Mouse (Mus musculus) yolk sac, embryonic 10.5 days (tissue): ENCODE data around the gene Adrm1.

Experiments
- DNase-seq: peaks from one replicate; pipeline ENCODE4 v3.0.0-alpha.2; 2017; ENCODE audit warnings: low spot score

Adrm1 gene

DNA sequence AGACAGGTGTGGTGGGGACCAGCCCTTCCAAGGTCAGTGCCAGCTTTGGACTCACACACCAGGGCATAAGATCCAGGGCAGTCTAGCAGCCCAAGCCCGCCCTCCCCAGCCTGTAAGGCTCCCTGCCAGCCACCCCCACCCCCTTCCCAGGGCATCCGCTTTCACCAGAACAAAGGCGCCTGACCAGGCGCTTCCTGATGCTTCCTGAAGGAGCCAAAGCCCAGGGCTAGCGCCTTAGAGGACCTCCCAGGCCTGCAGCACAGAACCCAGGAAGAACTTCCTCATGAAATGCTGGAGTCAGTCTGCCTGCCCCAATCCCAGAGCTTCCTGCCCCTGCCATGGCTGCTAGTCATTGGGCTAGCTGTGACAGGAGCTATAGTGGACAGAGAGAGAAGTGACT lies 47.4 kb downstream of the Adrm1 start:
- DNase-seq = no peak

DNA sequence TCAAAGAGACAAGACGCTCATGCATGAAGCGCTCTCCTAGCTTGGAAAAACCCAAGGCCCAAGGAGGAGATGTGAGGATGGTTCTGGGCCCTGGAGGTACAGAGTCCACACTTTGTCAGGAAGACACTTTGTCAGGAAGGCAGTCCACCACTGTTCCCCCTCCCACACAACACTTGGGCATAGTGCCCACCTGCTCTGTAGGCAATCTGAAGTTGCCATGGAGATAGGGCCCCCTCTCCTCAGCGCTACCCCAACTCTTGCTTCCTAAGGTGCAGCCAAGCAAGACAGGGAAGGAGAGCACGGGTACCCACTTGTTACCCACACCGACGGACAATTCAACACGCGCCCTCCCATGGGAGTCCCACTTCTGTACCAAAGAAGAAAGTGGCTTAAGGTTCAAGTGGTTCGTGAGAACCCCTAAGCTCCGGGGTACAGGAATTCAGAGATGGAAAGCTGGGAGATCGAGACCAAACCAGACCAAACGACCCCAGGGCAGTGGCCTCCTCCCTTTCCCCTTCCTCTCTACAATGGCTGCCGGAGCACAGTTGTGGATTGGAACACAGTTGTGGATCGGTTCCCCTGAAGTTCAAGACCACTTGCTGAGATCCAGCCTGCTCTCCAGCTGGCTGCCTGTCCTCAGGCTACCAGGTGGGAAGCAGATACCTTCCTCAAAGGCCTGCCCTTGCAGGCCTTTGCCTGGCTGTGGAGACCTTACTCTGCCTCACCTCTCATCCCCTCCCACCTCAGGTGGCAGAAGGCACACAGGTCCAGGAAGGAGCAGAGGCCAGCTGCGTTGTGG lies 48.1 kb downstream of the Adrm1 start:
- no peak for DNase-seq

DNA sequence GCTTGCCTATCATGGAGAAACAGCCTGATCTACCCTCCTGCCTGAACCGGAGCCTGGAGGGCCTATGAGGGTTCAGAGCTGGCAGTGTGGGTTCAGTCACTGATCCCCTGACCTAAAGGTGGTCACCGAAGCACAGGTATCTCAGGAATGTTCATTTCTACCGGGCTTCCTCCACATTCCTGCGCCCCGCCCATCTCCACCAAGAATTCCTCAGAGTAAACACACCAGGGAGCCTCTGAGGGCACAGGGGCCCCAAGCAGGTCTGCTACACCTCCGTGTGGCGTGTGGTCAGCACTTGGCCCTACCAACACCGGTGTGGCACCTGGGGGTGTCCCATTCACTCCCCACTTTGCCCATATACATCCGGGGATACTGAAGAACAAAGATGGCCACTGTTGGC lies 48.9 kb downstream of the Adrm1 start:
- peak; percentile 62 for DNase-seq

DNA sequence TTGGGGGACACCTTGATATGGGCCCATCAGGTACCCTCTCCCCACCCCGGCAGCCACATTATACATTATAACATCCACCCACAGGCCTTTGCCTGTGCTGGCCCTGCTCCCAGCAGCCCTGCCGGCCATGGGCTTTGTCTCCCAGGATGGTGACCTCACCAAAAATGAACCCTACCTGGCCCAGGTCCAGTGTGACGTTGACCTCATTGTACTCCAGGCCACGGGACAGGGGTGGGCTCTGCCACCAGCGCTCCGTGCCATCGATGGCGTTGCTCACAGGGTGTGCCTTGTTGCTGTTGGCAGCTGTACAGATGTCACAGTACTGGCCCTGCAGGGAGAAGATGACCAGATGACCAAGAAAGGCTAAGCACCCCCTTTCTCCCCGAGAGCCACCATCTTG lies 49.8 kb downstream of the Adrm1 start:
- no peak for DNase-seq

DNA sequence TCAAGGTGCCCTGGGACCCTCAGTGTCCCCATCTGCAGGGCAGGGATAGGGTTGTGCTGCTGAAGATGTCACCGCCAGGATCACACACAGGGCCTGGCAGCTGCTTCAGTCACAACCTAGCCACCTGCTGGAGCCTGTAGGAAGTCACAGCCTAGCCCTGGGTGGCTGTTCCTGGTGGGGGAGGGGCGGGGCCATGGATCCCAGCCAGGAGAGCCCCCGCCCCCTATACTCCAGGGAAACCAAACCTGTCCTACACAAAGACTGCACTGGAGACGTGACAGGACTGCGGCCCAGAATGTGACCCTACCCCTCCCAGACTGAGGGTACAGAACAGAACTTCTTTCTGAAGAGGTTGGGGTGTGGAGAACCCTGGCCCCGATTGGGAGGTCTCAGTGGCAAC lies 51.0 kb downstream of the Adrm1 start:
- peak; percentile 71 for DNase-seq

DNA sequence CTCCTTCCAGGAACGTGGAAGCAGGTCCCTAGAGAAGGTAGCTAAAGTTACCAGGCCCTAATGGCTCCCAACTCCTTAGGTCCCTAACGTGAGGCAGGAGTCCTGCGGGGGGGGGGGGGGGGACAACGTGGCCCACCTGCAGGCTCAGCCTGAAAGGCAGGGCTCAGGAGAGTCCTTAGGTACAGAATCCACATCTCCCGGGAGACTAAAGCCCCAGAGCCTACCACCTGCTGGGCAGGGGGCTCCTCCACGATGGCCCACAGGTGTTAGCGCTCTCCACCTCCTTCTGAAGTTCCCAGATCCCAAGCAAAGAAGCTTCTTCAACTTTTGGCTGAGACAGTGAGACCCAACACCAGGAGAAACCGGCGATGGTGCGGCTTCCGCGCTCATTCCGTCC lies 53.4 kb downstream of the Adrm1 start:
- DNase-seq = no peak

DNA sequence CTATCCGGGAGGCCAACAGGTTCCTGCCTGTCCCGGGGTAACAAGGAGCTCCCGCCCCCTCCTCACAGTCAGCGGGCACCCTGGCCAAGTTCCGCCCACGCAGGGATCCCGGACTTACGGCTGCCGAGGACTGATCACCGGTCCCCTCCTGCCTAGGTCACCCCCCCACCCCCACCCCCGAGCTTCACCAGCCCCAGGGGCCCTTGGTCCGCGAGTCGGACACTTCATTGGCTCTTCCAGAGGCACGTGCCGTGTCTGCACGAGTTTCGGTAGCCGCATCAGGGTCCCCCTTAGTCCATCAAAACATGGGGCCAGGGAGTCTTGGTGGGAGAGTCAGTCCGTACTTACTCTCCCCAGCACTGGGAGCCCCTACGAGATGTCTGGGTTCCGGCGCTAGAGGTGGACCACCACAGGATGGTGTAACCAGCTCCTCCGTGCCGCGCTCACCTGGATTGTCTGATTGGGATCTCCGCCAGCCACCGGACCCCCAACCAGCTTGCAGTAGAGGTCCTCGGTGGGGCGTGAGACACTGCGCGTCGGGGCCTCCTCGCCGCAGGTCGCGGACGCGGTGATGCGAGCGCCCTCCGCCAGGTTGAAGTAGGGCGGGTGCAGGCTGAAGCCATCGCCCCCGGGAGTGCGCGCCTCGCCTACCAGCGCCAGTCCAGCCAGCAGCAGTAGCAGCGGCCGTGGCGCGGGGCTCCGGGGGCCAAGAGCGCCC lies 53.9 kb downstream of the Adrm1 start:
- peak; percentile 52 for DNase-seq
